Mouse (Mus musculus): Measurements from ENCODE around the gene Gm527. TPM values are rescaled to one million over a fixed set of nuclear protein-coding genes. Genes with fewer than 3 reads are reported as not detected.

Gene Gm527
- 1.6 and 2.7 TPM in 2 replicates for polyA plus RNA-seq (2015; fragmentation: Nextera tagmentation; extraction: Ambion mirVana)

GRCm38 (mm10) chr12:64917578-64918471 is at the start of gene Gm527:
Gm527 (plus strand) TSS chr12:64917906.

DNA sequence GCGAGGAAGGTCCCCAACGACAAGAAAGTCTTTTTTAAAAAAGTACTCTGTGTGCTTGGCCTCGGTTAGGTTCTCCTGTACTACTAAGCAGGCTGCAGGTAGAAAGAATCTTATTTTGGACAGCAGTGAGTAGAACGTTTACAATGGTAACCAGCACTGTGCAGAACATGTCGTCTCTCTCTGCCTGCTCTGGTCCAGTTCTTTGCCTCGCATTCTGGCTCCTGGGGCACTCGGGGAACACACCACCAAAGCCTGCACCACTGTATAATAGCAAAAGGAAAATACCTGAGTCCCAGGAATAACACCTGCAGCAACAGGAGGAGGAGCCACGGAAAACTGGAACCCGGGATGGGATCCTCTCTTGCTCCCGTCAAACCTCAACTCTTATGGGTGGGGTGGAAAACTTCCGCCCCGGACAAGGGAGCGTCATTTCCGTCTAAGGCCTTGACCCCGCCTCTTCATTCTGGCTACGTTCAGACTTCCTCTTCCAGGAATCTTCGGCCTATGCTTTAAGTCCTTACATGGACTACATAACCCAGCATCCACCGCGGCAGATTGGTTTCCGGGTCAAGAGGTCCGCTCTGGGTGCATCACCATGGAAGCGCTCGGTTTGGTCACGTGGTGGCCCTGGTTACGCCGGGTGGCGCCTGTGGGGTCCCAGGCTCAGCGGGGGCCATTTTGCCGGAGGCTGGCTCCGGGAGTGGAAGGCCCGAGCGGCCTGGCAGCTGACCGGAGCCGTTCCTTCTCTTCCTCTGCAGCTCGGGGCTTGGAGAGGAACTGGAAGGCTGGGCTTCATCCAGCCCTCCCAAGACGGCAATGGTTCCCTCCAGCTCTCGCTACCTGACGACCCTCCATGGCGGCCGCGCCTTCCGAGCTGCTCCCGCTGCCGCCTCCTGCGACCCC is 47.7 kb downstream of the Gm527 start, which contains the start of the genes Klhl28 and Togaram1:
Gene Klhl28, minus strand, starts transcription at position 411 of the 903 bp plus-strand sequence.
Gene Togaram1, plus strand, starts transcription at position 681 of the 903 bp plus-strand sequence.

Other genes with a start within 250 kb of the Gm527 start
- gene Klhl28, start 47.6 kb downstream of the Gm527 start, polyA plus RNA-seq (2015; fragmentation: Nextera tagmentation; extraction: Ambion mirVana), result 17.3 and 18.1 TPM in 2 replicates
- 16.2 and 19.0 TPM in 2 replicates for gene Togaram1, start 47.9 kb downstream of the Gm527 start, polyA plus RNA-seq (2015; fragmentation: Nextera tagmentation; extraction: Ambion mirVana)
- 39.7 and 40.6 TPM in 2 replicates for gene Prpf39, start 118.4 kb downstream of the Gm527 start, polyA plus RNA-seq (2015; fragmentation: Nextera tagmentation; extraction: Ambion mirVana)
- gene Fkbp3, start 156.1 kb downstream of the Gm527 start, polyA plus RNA-seq (2015; fragmentation: Nextera tagmentation; extraction: Ambion mirVana), result 498 and 536 TPM in 2 replicates
- gene Fancm, start 157.7 kb downstream of the Gm527 start, polyA plus RNA-seq (2015; fragmentation: Nextera tagmentation; extraction: Ambion mirVana), result 9.9 and 10.3 TPM in 2 replicates